Mouse (Mus musculus): ENCODE results near the gene Lrrc34. TPM values are rescaled to one million over a fixed set of nuclear protein-coding genes. Genes with fewer than 3 reads are reported as not detected.
A peak's percentile ranks its signal among the peaks of the same experiment; 100 is the strongest.

Gene Lrrc34
- total and polyA plus RNA-seq, 2 experiments from 2014 or later = 1.1 to 2.0 TPM

GRCm38 (mm10) chr3:30602740-30603098 is 45.0 kb downstream of the Lrrc34 start:
- H3K9me3 ChIP-seq (ENCODE audit: low read length) = no peaks in the 10 kb centered on the region
- DNase-seq (ENCODE audit: low spot score) (peak; percentile 67), ATAC-seq (ENCODE audit: low FRiP score) (peak; percentile 46)
- H3K27ac ChIP-seq (ENCODE audit: low read depth, low read length) = peak overlapping the region; percentile 95
- peak overlapping the region; percentile 83 for H3K4me2 ChIP-seq (ENCODE audit: low read depth, low read length, poor library complexity, severe bottlenecking)
- under 1% methylated on average over 27 of the region's 27 CpGs for WGBS
- TF ChIP-seq CTCF (IDR thresholded peaks at IDR 0.05) = no peak
- peak overlapping the region; percentile 79 for H3K9ac ChIP-seq (replicated peaks; ENCODE audit: low read length, poor library complexity, severe bottlenecking)
- peaks cover 9% of the 10 kb centered on the region for H3K36me3 ChIP-seq (ENCODE audit: insufficient read depth, low read length)
- peak overlapping the region; percentile 90 for H3K4me3 ChIP-seq (ENCODE audit: low read depth, low read length)
- no peaks in the 10 kb centered on the region for H3K27me3 ChIP-seq (ENCODE audit: insufficient read depth, low read length)
- H3K4me1 ChIP-seq (ENCODE audit: insufficient read depth, low read length) = 0 out of 2 replicates have a peak, but pooled peaks cover 4% of the 10 kb centered on the region

GRCm38 (mm10) chr3:30602065-30602739 is 45.5 kb downstream of the Lrrc34 start, which contains the start of gene Mynn:
Gene Mynn (plus strand): TSS chr3:30602065.
- Histone ChIP-seq H3K9me3 (ENCODE audit: low read length) (no peaks in the 10 kb centered on the region), H3K4me3 (ENCODE audit: low read depth, low read length) (peak within 1 kb of the TSS; percentile 90), H3K27me3 (ENCODE audit: insufficient read depth, low read length) (no peaks in the 10 kb centered on the region), H3K4me2 (ENCODE audit: low read depth, low read length, poor library complexity, severe bottlenecking) (peak within 1 kb of the TSS; percentile 83), H3K9ac (replicated peaks; ENCODE audit: low read length, poor library complexity, severe bottlenecking) (peak within 1 kb of the TSS; percentile 79), H3K27ac (ENCODE audit: low read depth, low read length) (peak within 1 kb of the TSS; percentile 95), H3K36me3 (ENCODE audit: insufficient read depth, low read length) (peaks cover 4% of the 10 kb centered on the region; the same call in 1 of the 2 replicates), H3K4me1 (ENCODE audit: insufficient read depth, low read length) (0 out of 2 replicates have a peak, but pooled peaks cover 4% of the 10 kb centered on the region)
- TF ChIP-seq CTCF (IDR thresholded peaks at IDR 0.05) = peak; percentile 73
- 0% methylated on average over 37 of the region's 40 CpGs for WGBS
- ATAC-seq (ENCODE audit: low FRiP score) (peak; percentile 95), DNase-seq (ENCODE audit: low spot score) (peak; percentile 97)

GRCm38 (mm10) chr3:30601610-30602064 is 46.0 kb downstream of the Lrrc34 start:
- Histone ChIP-seq H3K27ac (ENCODE audit: low read depth, low read length) (peak overlapping the region; percentile 95), H3K4me3 (ENCODE audit: low read depth, low read length) (peak overlapping the region; percentile 90), H3K4me2 (ENCODE audit: low read depth, low read length, poor library complexity, severe bottlenecking) (peak overlapping the region; percentile 83), H3K9ac (replicated peaks; ENCODE audit: low read length, poor library complexity, severe bottlenecking) (no peak overlapping the region), H3K4me1 (ENCODE audit: insufficient read depth, low read length) (0 out of 2 replicates have a peak, but pooled peaks cover 4% of the 10 kb centered on the region), H3K27me3 (ENCODE audit: insufficient read depth, low read length) (no peaks in the 10 kb centered on the region), H3K36me3 (ENCODE audit: insufficient read depth, low read length) (peaks cover 4% of the 10 kb centered on the region; the same call in 1 of the 2 replicates), H3K9me3 (ENCODE audit: low read length) (no peaks in the 10 kb centered on the region)
- no peak for TF ChIP-seq CTCF (IDR thresholded peaks at IDR 0.05)
- no peak for DNase-seq (ENCODE audit: low spot score)
- no peak for ATAC-seq (ENCODE audit: low FRiP score)
- WGBS = 1% methylated on average over 13 of the region's 13 CpGs

GRCm38 (mm10) chr3:30601175-30601574 is 46.5 kb downstream of the Lrrc34 start:
- Histone ChIP-seq H3K4me1 (ENCODE audit: insufficient read depth, low read length) (0 out of 2 replicates have a peak, but pooled peaks cover 4% of the 10 kb centered on the region), H3K4me2 (ENCODE audit: low read depth, low read length, poor library complexity, severe bottlenecking) (peak overlapping the region; percentile 83), H3K9ac (replicated peaks; ENCODE audit: low read length, poor library complexity, severe bottlenecking) (no peak overlapping the region), H3K4me3 (ENCODE audit: low read depth, low read length) (peak overlapping the region; percentile 90), H3K36me3 (ENCODE audit: insufficient read depth, low read length) (peaks cover under 1% of the 10 kb centered on the region; the same call in 1 of the 2 replicates), H3K27me3 (ENCODE audit: insufficient read depth, low read length) (no peaks in the 10 kb centered on the region), H3K9me3 (ENCODE audit: low read length) (no peaks in the 10 kb centered on the region), H3K27ac (ENCODE audit: low read depth, low read length) (no peak overlapping the region)
- ATAC-seq (ENCODE audit: low FRiP score) = no peak
- no peak for TF ChIP-seq CTCF (IDR thresholded peaks at IDR 0.05)
- DNase-seq (ENCODE audit: low spot score) = peak; percentile 92
- under 1% methylated on average over 17 of the region's 17 CpGs for WGBS

- peak overlapping the region; percentile 47 for H3K27ac ChIP-seq (ENCODE audit: low read depth, low read length)
- H3K9me3 ChIP-seq (ENCODE audit: low read length) = no peaks in the 10 kb centered on the region
- peak overlapping the region; percentile 83 for H3K4me2 ChIP-seq (ENCODE audit: low read depth, low read length, poor library complexity, severe bottlenecking)
- ATAC-seq (ENCODE audit: low FRiP score) = no peak
- peak; percentile 34 for DNase-seq (ENCODE audit: low spot score)
- H3K4me3 ChIP-seq (ENCODE audit: low read depth, low read length) = peak overlapping the region; percentile 90
- no peaks in the 10 kb centered on the region for H3K27me3 ChIP-seq (ENCODE audit: insufficient read depth, low read length)
- no peak for TF ChIP-seq CTCF (IDR thresholded peaks at IDR 0.05)
- H3K9ac ChIP-seq (replicated peaks; ENCODE audit: low read length, poor library complexity, severe bottlenecking) = peak overlapping the region; percentile 39; the same call in 1 of the 2 replicates
- WGBS = under 1% methylated on average over 14 of the region's 14 CpGs
- 0 out of 2 replicates have a peak, but pooled peaks cover 4% of the 10 kb centered on the region for H3K4me1 ChIP-seq (ENCODE audit: insufficient read depth, low read length)
- H3K36me3 ChIP-seq (ENCODE audit: insufficient read depth, low read length) = no peaks in the 10 kb centered on the region; the same call in 1 of the 2 replicates
These were observed 47.0 kb downstream of the Lrrc34 start for GRCm38 (mm10) chr3:30600717-30601116.

Measured in midbrain, postnatal 0 days (tissue).